Mouse (Mus musculus) subcutaneous adipose tissue, adult 2 months (tissue): ENCODE measurements around the gene Slc30a4. TPM values are rescaled to one million over a fixed set of nuclear protein-coding genes. Genes with fewer than 3 reads are reported as not detected.

Experiments used
- polyA plus RNA-seq: library from polyadenylated mRNA; depleted of rRNA; stranded (reverse); fragments of >200 nt; gene quantifications from 2 replicates; pipeline ENCODE4 v1.2.3, GENCODE M21; 2012; ENCODE audit warnings: low replicate concordance; rRNA removed

Gene Slc30a4
- 7.6 and 11.6 TPM in 2 replicates for polyA plus RNA-seq

GRCm38 (mm10) chr2:122702181-122703036 is at the start of gene Slc30a4:
Gene Slc30a4, minus strand, starts transcription at chr2:122702663.

GRCm38 (mm10) chr2:122737894-122738830 is 35.7 kb upstream of the Slc30a4 start, which contains the start of gene Bloc1s6:
Gene Bloc1s6, plus strand, starts transcription at chr2:122738503.

GRCm38 (mm10) chr2:122636686-122637085 is 65.8 kb downstream of the Slc30a4 start, which contains the start of gene AA467197:
Gene AA467197, plus strand, starts transcription at chr2:122636986.

Other genes starting within 250 kb of the Slc30a4 start
- gene Gm14085, start 217.7 kb downstream of the Slc30a4 start, polyA plus RNA-seq: 0.07 and 0.60 TPM in 2 replicates
- 5.0 and 33.0 TPM in 2 replicates for gene Gatm, start 91.4 kb downstream of the Slc30a4 start, polyA plus RNA-seq
- gene AA467197, start 65.7 kb downstream of the Slc30a4 start, polyA plus RNA-seq: 0.82 TPM in 2 replicates
- gene Bloc1s6, start 35.8 kb upstream of the Slc30a4 start, polyA plus RNA-seq: 39.7 and 49.0 TPM in 2 replicates
- gene Sqor, start 62.6 kb upstream of the Slc30a4 start, polyA plus RNA-seq: 45.5 and 68.8 TPM in 2 replicates